Mouse (Mus musculus) ES-Bruce4 (cell line): ENCODE results near the gene Lifr.

Experiments used
- CTCF ChIP-seq: IDR thresholded peaks from one replicate; pipeline ENCODE4 v1.8.1; 2011; ENCODE audit warnings: low read depth, low read length
- EP300 ChIP-seq: IDR thresholded peaks from 2 replicates; pipeline ENCODE4 v1.6.1; 2011; ENCODE audit warnings: low read depth, low read length; ENCODE audit not compliant: insufficient read depth

DNA sequence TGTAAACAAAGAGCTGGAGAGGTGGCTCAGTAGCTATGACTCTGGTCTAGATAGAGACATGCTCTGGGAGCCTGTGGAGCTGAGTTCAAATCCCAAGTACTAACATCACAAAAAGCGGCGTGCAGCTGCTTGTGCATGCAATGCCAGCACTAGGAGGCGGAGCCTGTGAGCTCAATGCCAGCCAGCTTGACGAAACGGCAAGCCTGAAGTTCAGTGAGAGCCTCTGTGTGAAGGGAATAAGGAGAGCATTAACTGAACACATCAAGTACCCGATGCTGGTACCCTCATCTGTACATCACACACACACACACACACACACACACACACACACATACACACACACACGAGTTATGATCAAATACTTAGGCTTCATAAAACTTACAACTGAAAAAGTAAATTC is 21.0 kb upstream of the Lifr start:
- TF ChIP-seq CTCF (no peak), EP300 (no peak)
